Mouse (Mus musculus) gastrocnemius, adult 2 months (tissue): ENCODE results near the gene Msrb1. TPM values are rescaled to one million over a fixed set of nuclear protein-coding genes. Genes with fewer than 3 reads are reported as not detected.

Experiments used
- DNase-seq: peaks from one replicate; pipeline ENCODE4 v3.0.0; 2022
- H3K27ac ChIP-seq: fragments of 200-600 bp; 2 replicates; pipeline ENCODE4 v1.8.1; 2022; ENCODE audit warnings: mild to moderate bottlenecking
- H3K4me3 ChIP-seq: fragments of 200-600 bp; 2 replicates; pipeline ENCODE4 v1.8.1; 2022; ENCODE audit warnings: mild to moderate bottlenecking, moderate library complexity
- CTCF ChIP-seq: fragments of 200-600 bp; IDR thresholded peaks from 2 replicates; pipeline ENCODE4 v1.8.1; 2022; ENCODE audit warnings: antibody characterized with exemption, mild to moderate bottlenecking, moderate library complexity
- intact Hi-C: fragments of 180-260 bp; cut with DNase I; formaldehyde crosslinking; loops from one replicate; pipeline ENCODE4 v1.15.1; 2025
- total RNA-seq, 2 experiments: library from RNA; stranded (reverse); gene quantifications; 2 replicates each; pipeline ENCODE4 v1.2.3; 2021

Gene Msrb1
- total RNA-seq, 2 experiments from 2014 or later: 165 to 220 TPM

GRCm38 (mm10) chr17:24722220-24722924 lies 14.1 kb upstream of the Msrb1 start:
- intact Hi-C loops: no loop called here
- TF ChIP-seq CTCF: no peak
- DNase-seq: no peak
- Histone ChIP-seq H3K4me3 (peak overlapping the region; percentile 98), H3K27ac (peak overlapping the region; percentile 51)

- intact Hi-C loops: no loop called here
- no peak for DNase-seq
- Histone ChIP-seq H3K4me3 (peak overlapping the region; percentile 98), H3K27ac (peak overlapping the region; percentile 97)
- TF ChIP-seq CTCF: no peak
Measured at GRCm38 (mm10) chr17:24723122-24723880, 13.1 kb upstream of the Msrb1 start.

DNA sequence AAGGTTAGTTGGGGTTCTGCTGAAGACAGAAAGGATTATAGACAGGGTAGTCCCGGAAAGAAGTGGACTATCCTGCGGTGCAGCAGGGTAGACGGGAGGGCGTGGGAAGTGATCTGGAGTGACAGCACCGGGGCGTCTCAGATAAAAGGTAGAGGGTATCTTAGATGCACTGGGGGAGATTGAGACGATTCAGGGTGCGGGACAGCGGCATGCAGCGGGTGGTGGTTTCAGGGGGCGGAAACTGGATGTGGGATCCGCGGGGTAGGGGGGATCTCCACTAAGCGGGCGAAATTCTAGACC lies 12.6 kb upstream of the Msrb1 start:
- H3K27ac ChIP-seq: peak overlapping the region; percentile 97
- TF ChIP-seq CTCF: no peak
- DNase-seq: no peak
- intact Hi-C loops: no loop called here
- H3K4me3 ChIP-seq: peak overlapping the region; percentile 98

DNA sequence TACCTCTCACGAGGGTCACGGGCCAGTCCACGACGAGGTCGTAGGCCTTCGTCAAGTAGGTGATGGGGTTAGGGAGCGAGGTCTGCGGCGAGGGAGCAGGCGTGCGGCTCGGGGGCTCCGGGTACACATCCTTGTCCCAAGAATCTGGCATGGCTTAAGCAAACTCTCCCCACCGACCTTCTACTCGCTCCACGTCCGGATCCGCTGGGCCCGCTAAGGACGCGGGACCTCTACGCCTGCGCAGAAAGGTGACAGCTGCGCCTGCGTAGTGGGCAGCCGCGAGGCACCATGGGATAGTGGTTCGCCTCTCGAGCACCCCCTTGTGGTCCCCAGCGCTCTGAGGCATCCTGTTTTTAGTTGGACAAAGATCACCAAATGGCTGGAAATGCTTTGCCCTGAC lies 12.3 kb upstream of the Msrb1 start, which contains the start of gene Ndufb10:
Gene Ndufb10, minus strand, starts transcription at position 295 of the 400 bp plus-strand sequence.
- DNase-seq: peak; percentile 98
- Histone ChIP-seq H3K27ac (peak within 1 kb of the TSS; percentile 97), H3K4me3 (peak within 1 kb of the TSS; percentile 98)
- intact Hi-C loops: no loop called here
- peak; percentile 95 for TF ChIP-seq CTCF

DNA sequence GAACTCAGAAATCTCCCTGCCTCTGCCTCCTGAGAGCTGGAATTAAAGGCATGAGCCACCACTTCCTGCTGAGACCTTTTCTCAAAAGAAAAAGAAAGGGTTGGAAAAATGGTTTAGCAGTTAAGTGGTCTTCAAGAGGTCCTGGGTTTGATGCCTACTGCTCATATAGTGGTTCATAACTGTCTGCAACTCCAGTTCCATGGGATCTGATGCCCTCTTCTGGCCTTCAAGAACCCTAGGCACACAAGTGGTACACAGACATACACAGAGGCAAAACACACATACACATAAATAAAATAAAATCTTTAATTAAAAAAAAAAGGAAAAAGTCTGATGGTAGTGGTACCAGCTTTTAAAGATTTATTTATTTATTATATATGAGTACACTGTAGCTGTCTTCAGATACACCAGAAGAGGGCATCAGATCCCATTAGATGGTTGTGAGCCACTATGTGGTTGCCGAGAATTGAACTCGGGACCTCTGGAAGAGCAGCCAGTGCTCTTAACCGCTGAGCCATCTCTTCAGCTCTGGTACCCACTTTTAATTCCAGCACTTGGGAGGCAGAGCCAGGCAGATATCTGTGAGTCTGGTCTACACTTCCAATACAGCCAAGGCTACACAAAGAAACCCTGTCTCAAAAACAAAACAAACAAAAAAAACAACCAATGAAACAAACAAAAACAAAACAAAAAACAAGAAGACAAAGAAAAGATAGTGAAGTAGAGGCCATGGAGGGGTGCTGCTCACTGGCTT lies 10.6 kb upstream of the Msrb1 start:
- intact Hi-C loops: no loop called here

GRCm38 (mm10) chr17:24727618-24728017 lies 8.8 kb upstream of the Msrb1 start, which contains the start of gene Rpl3l:
Rpl3l (plus strand) TSS chr17:24727820.
- Histone ChIP-seq H3K27ac (peak within 1 kb of the TSS; percentile 98), H3K4me3 (peak within 1 kb of the TSS; percentile 78)
- TF ChIP-seq CTCF: no peak
- DNase-seq: peak; percentile 90
- intact Hi-C loops: no loop called here

More for the DNA sequence above, 10.6 kb upstream of the Msrb1 start:
- DNase-seq: no peak
- Histone ChIP-seq H3K27ac (peak overlapping the region; percentile 98), H3K4me3 (no peak overlapping the region)
- TF ChIP-seq CTCF: peak; percentile 35; the same call in 1 of the 2 replicates

DNA sequence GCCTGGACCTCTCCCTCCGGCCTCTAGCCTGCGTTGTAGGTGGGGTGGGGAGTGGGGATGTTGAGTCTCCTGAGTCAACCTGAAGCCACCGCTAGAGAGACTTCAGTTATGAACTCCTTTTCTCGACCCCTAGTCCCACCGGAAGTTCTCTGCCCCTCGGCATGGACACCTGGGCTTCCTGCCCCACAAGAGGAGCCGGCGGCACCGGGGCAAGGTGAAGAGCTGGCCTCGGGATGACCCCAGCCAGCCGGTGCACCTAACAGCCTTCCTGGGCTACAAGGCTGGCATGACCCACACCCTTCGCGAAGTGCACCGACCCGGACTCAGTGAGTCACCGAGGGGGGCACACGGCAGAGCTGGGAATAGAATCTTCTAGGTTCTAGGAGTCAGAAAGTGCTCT lies 8.3 kb upstream of the Msrb1 start:
- TF ChIP-seq CTCF: no peak
- peak overlapping the region; percentile 78 for H3K4me3 ChIP-seq
- intact Hi-C loops: no loop called here
- H3K27ac ChIP-seq: peak overlapping the region; percentile 98
- DNase-seq: peak; percentile 72

- H3K27ac ChIP-seq: peak overlapping the region; percentile 98
- H3K4me3 ChIP-seq: peak overlapping the region; percentile 78
- intact Hi-C loops: no loop called here
- DNase-seq: peak; percentile 81
- no peak for TF ChIP-seq CTCF
Measured at GRCm38 (mm10) chr17:24729067-24729466, 7.4 kb upstream of the Msrb1 start.

DNA sequence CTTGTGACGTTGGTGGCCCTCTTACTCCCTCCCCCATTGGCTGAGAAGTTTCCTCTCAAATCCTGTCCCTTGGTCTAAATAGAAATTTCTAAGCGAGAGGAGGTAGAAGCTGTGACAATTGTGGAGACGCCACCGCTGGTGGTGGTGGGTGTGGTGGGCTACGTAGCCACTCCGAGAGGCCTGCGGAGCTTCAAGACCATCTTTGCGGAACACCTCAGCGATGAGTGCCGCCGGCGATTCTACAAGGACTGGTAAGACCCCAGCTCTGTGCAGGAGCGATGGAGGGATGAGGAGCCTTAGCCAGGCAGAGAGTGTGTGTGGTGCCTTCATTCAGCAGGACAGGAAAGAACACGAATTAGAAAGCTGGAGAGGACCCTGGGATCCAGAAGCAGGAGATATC lies 5.7 kb upstream of the Msrb1 start:
- DNase-seq: no peak
- H3K27ac ChIP-seq: peak overlapping the region; percentile 98
- TF ChIP-seq CTCF: no peak
- intact Hi-C loops: no loop called here
- H3K4me3 ChIP-seq: peak overlapping the region; percentile 78

- intact Hi-C loops: no loop called here
Measured at GRCm38 (mm10) chr17:24732233-24732935, 4.1 kb upstream of the Msrb1 start.

DNA sequence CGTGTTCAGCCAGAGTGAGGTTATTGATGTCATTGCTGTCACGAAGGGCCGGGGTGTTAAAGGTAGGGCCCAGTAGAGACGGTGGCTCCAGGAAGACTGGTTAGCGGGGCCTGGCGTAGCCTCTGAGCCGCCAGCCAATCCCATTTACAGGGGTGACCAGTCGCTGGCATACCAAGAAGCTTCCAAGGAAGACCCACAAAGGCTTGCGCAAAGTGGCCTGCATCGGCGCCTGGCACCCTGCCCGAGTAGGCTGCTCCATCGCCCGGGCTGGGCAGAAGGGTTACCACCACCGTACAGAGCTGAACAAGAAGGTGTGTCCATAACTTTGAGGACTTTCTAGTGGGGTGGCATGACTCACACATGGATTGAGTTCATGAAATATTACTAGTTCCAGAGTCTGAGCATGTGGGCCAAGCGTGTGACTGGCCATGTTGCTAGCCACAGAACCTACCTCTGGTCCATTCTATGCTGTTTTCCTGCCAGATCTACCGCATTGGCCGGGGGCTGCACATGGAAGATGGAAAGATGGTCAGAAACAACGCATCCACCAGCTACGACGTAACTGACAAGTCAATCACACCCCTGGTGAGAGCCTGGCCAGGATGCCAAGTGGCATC lies 2.9 kb upstream of the Msrb1 start:
- DNase-seq: peak; percentile 64
- intact Hi-C loops: no loop called here
- H3K4me3 ChIP-seq: peak overlapping the region; percentile 39
- no peak for TF ChIP-seq CTCF
- peak overlapping the region; percentile 98 for H3K27ac ChIP-seq

More at GRCm38 (mm10) chr17:24732233-24732935, 4.1 kb upstream of the Msrb1 start:
- H3K27ac ChIP-seq: peak overlapping the region; percentile 98
- no peak for TF ChIP-seq CTCF
- peak overlapping the region; percentile 78 for H3K4me3 ChIP-seq
- peak; percentile 91 for DNase-seq

- intact Hi-C loops: no loop called here
- no peak for DNase-seq
- TF ChIP-seq CTCF: peak; percentile 24
- Histone ChIP-seq H3K27ac (peak overlapping the region; percentile 98), H3K4me3 (peak overlapping the region; percentile 39; the same call in 1 of the 2 replicates)
Measured at GRCm38 (mm10) chr17:24734513-24734912, 1.9 kb upstream of the Msrb1 start.
